Comparison of ENCODE assay signal across 20 mouse cellular contexts in genomic region chr13:15487334-15487733, GRCm38 (mm10). TPM values are rescaled to one million over a fixed set of nuclear protein-coding genes. Genes with fewer than 3 reads are reported as not detected.
A peak's percentile ranks its signal among the peaks of the same experiment; 100 is the strongest.
DNase-seq lines count a peak whose midpoint lies in the region; ATAC-seq and TF ChIP-seq lines count a peak whose summit lies in the region.
"Had no signal": no experiment of that assay in that cellular context is flagged by ENCODE, and none has a peak within 500 bp of the region (broad histone marks: within the 10 kb centered on the region; RNA-seq: fewer than 3 reads in every experiment).

No protein-coding gene starts in this region.

- TF ChIP-seq CTCF in hindbrain, postnatal 0 days (IDR thresholded peaks at IDR 0.05; ENCODE audit: low read depth): no peak
- no peak for TF ChIP-seq CTCF in intestine, postnatal 0 days (IDR thresholded peaks at IDR 0.05; ENCODE audit: low read depth)

- H3K27me3 ChIP-seq in hindbrain, embryonic 11.5 days (ENCODE audit: control insufficient read depth, insufficient read depth, low read length): no peaks in the 10 kb centered on the region
- H3K27me3 ChIP-seq in hindbrain, postnatal 0 days (ENCODE audit: insufficient read depth, low read length): no peaks in the 10 kb centered on the region
- H3K27me3 ChIP-seq in forebrain, embryonic 11.5 days (ENCODE audit: control insufficient read depth, insufficient read depth, low read length): no peaks in the 10 kb centered on the region
- no peaks in the 10 kb centered on the region for H3K27me3 ChIP-seq in midbrain, embryonic 12.5 days
- H3K27me3 ChIP-seq in intestine, postnatal 0 days (replicated peaks; ENCODE audit: control insufficient read depth, insufficient read depth, low read length): no peaks in the 10 kb centered on the region
- H3K27me3 ChIP-seq: hindbrain, embryonic 15.5 days; limb, embryonic 12.5 days; liver, embryonic 15.5 days had no signal

- no peaks in the 10 kb centered on the region for H3K9me3 ChIP-seq in hindbrain, embryonic 11.5 days (ENCODE audit: control insufficient read depth, low read length)
- no peaks in the 10 kb centered on the region for H3K9me3 ChIP-seq in hindbrain, postnatal 0 days (ENCODE audit: low read length)
- H3K9me3 ChIP-seq in forebrain, embryonic 11.5 days (ENCODE audit: control insufficient read depth, low read length): no peaks in the 10 kb centered on the region
- no peaks in the 10 kb centered on the region for H3K9me3 ChIP-seq in midbrain, embryonic 12.5 days
- no peaks in the 10 kb centered on the region for H3K9me3 ChIP-seq in intestine, postnatal 0 days (ENCODE audit: control insufficient read depth)
- H3K9me3 ChIP-seq: hindbrain, embryonic 15.5 days; limb, embryonic 12.5 days; liver, embryonic 15.5 days had no signal

- DNase-seq in hindbrain, embryonic 11.5 days (ENCODE audit: low spot score): peak; percentile 40
- DNase-seq in hindbrain, postnatal 0 days (ENCODE audit: low spot score): no peak
- peak; percentile 23 for DNase-seq in R1 (ENCODE audit: low read depth, low spot score)
- DNase-seq in forebrain, embryonic 11.5 days (ENCODE audit: low spot score): peak; percentile 60
- no peak for DNase-seq in urinary bladder, postnatal 10 days (ENCODE audit: low spot score)
- no peak for DNase-seq in layer of hippocampus, postnatal 10 days (ENCODE audit: low spot score in 2 of 2)
- DNase-seq: adrenal gland, postnatal 36 days; cerebellum, postnatal 36 days; kidney, adult 2 months; lung, postnatal 14 days; right cerebral cortex, adult 18-20 months; thymus, postnatal 25 days had no signal

- no peaks in the 10 kb centered on the region for H3K36me3 ChIP-seq in hindbrain, embryonic 11.5 days (ENCODE audit: control insufficient read depth, insufficient read depth, low read length)
- no peaks in the 10 kb centered on the region for H3K36me3 ChIP-seq in hindbrain, postnatal 0 days (ENCODE audit: insufficient read depth, low read length)
- no peaks in the 10 kb centered on the region for H3K36me3 ChIP-seq in forebrain, embryonic 11.5 days (ENCODE audit: control insufficient read depth, insufficient read depth, low read length)
- H3K36me3 ChIP-seq in midbrain, embryonic 12.5 days: no peaks in the 10 kb centered on the region
- no peaks in the 10 kb centered on the region for H3K36me3 ChIP-seq in intestine, postnatal 0 days (ENCODE audit: control insufficient read depth, insufficient read depth)
- H3K36me3 ChIP-seq: hindbrain, embryonic 15.5 days; limb, embryonic 12.5 days; liver, embryonic 15.5 days had no signal

- H3K4me3 ChIP-seq in hindbrain, embryonic 11.5 days (ENCODE audit: low read depth, low read length): no peak overlapping the region
- H3K4me3 ChIP-seq in hindbrain, postnatal 0 days (ENCODE audit: low read length): no peak overlapping the region
- H3K4me3 ChIP-seq in forebrain, embryonic 11.5 days (ENCODE audit: low read depth, low read length): no peak overlapping the region
- H3K4me3 ChIP-seq in midbrain, embryonic 12.5 days: no peak overlapping the region
- no peak overlapping the region for H3K4me3 ChIP-seq in intestine, postnatal 0 days (ENCODE audit: low read depth, low read length)
- H3K4me3 ChIP-seq: hindbrain, embryonic 15.5 days; limb, embryonic 12.5 days; liver, embryonic 15.5 days had no signal

- no peak overlapping the region for H3K9ac ChIP-seq in hindbrain, embryonic 11.5 days (ENCODE audit: low read depth, low read length)
- no peak overlapping the region for H3K9ac ChIP-seq in hindbrain, postnatal 0 days (replicated peaks; ENCODE audit: low read length)
- H3K9ac ChIP-seq in forebrain, embryonic 11.5 days (ENCODE audit: low read length): no peak overlapping the region
- no peak overlapping the region for H3K9ac ChIP-seq in midbrain, embryonic 12.5 days (replicated peaks)
- H3K9ac ChIP-seq in intestine, postnatal 0 days (ENCODE audit: low read depth, low read length): no peak overlapping the region
- H3K9ac ChIP-seq: hindbrain, embryonic 15.5 days; limb, embryonic 12.5 days; liver, embryonic 15.5 days had no signal

- ATAC-seq in hindbrain, embryonic 11.5 days (ENCODE audit: low FRiP score): 0 out of 2 replicates have a peak, but pooled peaks have one; percentile 20
- no peak for ATAC-seq in hindbrain, postnatal 0 days
- ATAC-seq in forebrain, embryonic 11.5 days (replicated peaks; ENCODE audit: low FRiP score): peak; percentile 62; the same call in 1 of the 2 replicates
- ATAC-seq in midbrain, embryonic 12.5 days (ENCODE audit: low FRiP score, low read depth): peak; percentile 44; the same call in 1 of the 2 replicates
- no peak for ATAC-seq in intestine, postnatal 0 days

- no peak overlapping the region for H3K27ac ChIP-seq in hindbrain, embryonic 11.5 days (ENCODE audit: low read depth, low read length)
- H3K27ac ChIP-seq in hindbrain, postnatal 0 days: no peak overlapping the region
- H3K27ac ChIP-seq in forebrain, embryonic 11.5 days (ENCODE audit: low read depth, low read length): peak overlapping the region; percentile 41; the same call in 1 of the 2 replicates
- H3K27ac ChIP-seq in midbrain, embryonic 12.5 days (replicated peaks): peak overlapping the region; percentile 81
- H3K27ac ChIP-seq in intestine, postnatal 0 days (ENCODE audit: low read depth, low read length): no peak overlapping the region
- H3K27ac ChIP-seq: hindbrain, embryonic 15.5 days; limb, embryonic 12.5 days; liver, embryonic 15.5 days; stomach, postnatal 0 days had no signal

- H3K4me1 ChIP-seq in hindbrain, embryonic 11.5 days (replicated peaks; ENCODE audit: control insufficient read depth, insufficient read depth, low read length): peaks cover 8% of the 10 kb centered on the region
- H3K4me1 ChIP-seq in hindbrain, postnatal 0 days (ENCODE audit: insufficient read depth, low read length): peaks cover 5% of the 10 kb centered on the region
- H3K4me1 ChIP-seq in forebrain, embryonic 11.5 days (replicated peaks; ENCODE audit: control insufficient read depth, insufficient read depth, low read length): peaks cover 30% of the 10 kb centered on the region
- peaks cover 51% of the 10 kb centered on the region for H3K4me1 ChIP-seq in midbrain, embryonic 12.5 days
- no peaks in the 10 kb centered on the region for H3K4me1 ChIP-seq in intestine, postnatal 0 days (replicated peaks; ENCODE audit: control insufficient read depth, insufficient read depth, low read length)
- H3K4me1 ChIP-seq: liver, embryonic 15.5 days had no signal

- H3K4me2 ChIP-seq in hindbrain, embryonic 11.5 days (replicated peaks; ENCODE audit: low read depth, low read length): no peak overlapping the region
- no peak overlapping the region for H3K4me2 ChIP-seq in hindbrain, postnatal 0 days (ENCODE audit: low read depth, low read length)
- H3K4me2 ChIP-seq in forebrain, embryonic 11.5 days (ENCODE audit: low read depth, low read length, severe bottlenecking): peak overlapping the region; percentile 11; the same call in 1 of the 2 replicates
- H3K4me2 ChIP-seq in midbrain, embryonic 12.5 days (replicated peaks): peak overlapping the region; percentile 42
- H3K4me2 ChIP-seq in intestine, postnatal 0 days (replicated peaks; ENCODE audit: low read depth): no peak overlapping the region
- H3K4me2 ChIP-seq: limb, embryonic 12.5 days; liver, embryonic 15.5 days had no signal

- 4% methylated on average over 7 of the region's 7 CpGs for WGBS in hindbrain, embryonic 11.5 days
- WGBS in hindbrain, postnatal 0 days: 29% methylated on average over 7 of the region's 7 CpGs
- 2% methylated on average over 7 of the region's 7 CpGs for WGBS in forebrain, embryonic 11.5 days
- 5% methylated on average over 7 of the region's 7 CpGs for WGBS in midbrain, embryonic 12.5 days
- whole genome bisulfite sequencing in intestine, postnatal 0 days: 50% methylated on average over 7 of the region's 7 CpGs

RNA-seq across cellular contexts. Expression of gene Gli3, which starts 24.3 kb away (rescaled TPM):
- polyA plus RNA-seq in hindbrain, embryonic 11.5 days (2014; fragmentation: Nextera tagmentation; extraction: Ambion mirVana): 31.0 and 34.5 TPM in 2 replicates
- total RNA-seq in hindbrain, postnatal 0 days (2014; rRNA removed): 7.3 and 9.6 TPM in 2 replicates
- polyA plus RNA-seq in hindbrain, postnatal 0 days (2015; fragmentation: Nextera tagmentation; extraction: Ambion mirVana): 3.0 and 3.7 TPM in 2 replicates
- 67.0 and 68.0 TPM in 2 replicates for polyA plus RNA-seq in forebrain, embryonic 11.5 days (2014; fragmentation: Nextera tagmentation; extraction: Ambion mirVana)
- 40.8 and 41.1 TPM in 2 replicates for polyA plus RNA-seq in midbrain, embryonic 12.5 days (2016; fragmentation: Nextera tagmentation; extraction: Ambion mirVana)
- polyA plus RNA-seq in intestine, postnatal 0 days (2015; fragmentation: Nextera tagmentation; extraction: Ambion mirVana): 4.4 and 5.0 TPM in 2 replicates
- total RNA-seq in layer of hippocampus, postnatal 10 days (2021): 10 to 100 TPM; 10.1 to 13.0 TPM
- total RNA-seq: megakaryocyte-erythroid progenitor cell, adult 5-6 weeks; neutrophil, adult 5-6 weeks had no signal

Comparison
In these comparisons a context has a peak if more than half of its experiments do, and no peak if none do; other contexts are left out.
1. ATAC-seq: peak in hindbrain, embryonic 11.5 days (single experiment), forebrain, embryonic 11.5 days (single experiment) and midbrain, embryonic 12.5 days (single experiment); none in hindbrain, postnatal 0 days (single experiment) and intestine, postnatal 0 days (single experiment).
2. DNase-seq: peak in hindbrain, embryonic 11.5 days (single experiment), R1 (single experiment) and forebrain, embryonic 11.5 days (single experiment); none in hindbrain, postnatal 0 days (single experiment), urinary bladder, postnatal 10 days (single experiment) and layer of hippocampus, postnatal 10 days (0 of 2).
3. H3K27ac ChIP-seq: peak in forebrain, embryonic 11.5 days (single experiment) and midbrain, embryonic 12.5 days (single experiment); none in hindbrain, embryonic 11.5 days (single experiment), hindbrain, postnatal 0 days (single experiment) and intestine, postnatal 0 days (single experiment).
4. H3K4me2 ChIP-seq: peak in forebrain, embryonic 11.5 days (single experiment) and midbrain, embryonic 12.5 days (single experiment); none in hindbrain, embryonic 11.5 days (single experiment), hindbrain, postnatal 0 days (single experiment) and intestine, postnatal 0 days (single experiment).